Mouse (Mus musculus): Measurements from ENCODE around the gene Ankrd37.
A peak's percentile ranks its signal among the peaks of the same experiment; 100 is the strongest.

The Ankrd37 gene

GRCm38 (mm10) chr8:46005596-46005995, at the start of gene Ankrd37:
Gene Ankrd37 (minus strand): TSS chr8:46005707.
- no peak for DNase-seq (ENCODE audit: low read depth, low spot score)

- DNase-seq (ENCODE audit: low read depth, low spot score), result no peak
Observed at GRCm38 (mm10) chr8:46040260-46040659, 34.8 kb upstream of the Ankrd37 start.

GRCm38 (mm10) chr8:46039666-46040065, 34.2 kb upstream of the Ankrd37 start:
- no peak for DNase-seq (ENCODE audit: low read depth, low spot score)

- no peak for DNase-seq (ENCODE audit: low read depth, low spot score)
Observed at GRCm38 (mm10) chr8:46036217-46036616, 30.7 kb upstream of the Ankrd37 start.

- DNase-seq (ENCODE audit: low read depth, low spot score), result no peak
Observed at GRCm38 (mm10) chr8:46024392-46024791, 18.9 kb upstream of the Ankrd37 start.

- no peak for DNase-seq (ENCODE audit: low read depth, low spot score)
Observed at GRCm38 (mm10) chr8:46022758-46023157, 17.3 kb upstream of the Ankrd37 start.

GRCm38 (mm10) chr8:46022203-46022602, 16.7 kb upstream of the Ankrd37 start:
- no peak for DNase-seq (ENCODE audit: low read depth, low spot score)

- peak; percentile 38 for DNase-seq (ENCODE audit: low read depth, low spot score)
Observed at GRCm38 (mm10) chr8:46010746-46011680, 5.5 kb upstream of the Ankrd37 start.

- peak; percentile 28 for DNase-seq (ENCODE audit: low read depth, low spot score)
Observed at GRCm38 (mm10) chr8:46010306-46010705, 4.8 kb upstream of the Ankrd37 start.

- DNase-seq (ENCODE audit: low read depth, low spot score), result no peak
Observed at GRCm38 (mm10) chr8:46007050-46007672, 1.7 kb upstream of the Ankrd37 start.

- peak; percentile 99 for DNase-seq (ENCODE audit: low read depth, low spot score)
Observed at GRCm38 (mm10) chr8:45999784-46000705, 5.5 kb downstream of the Ankrd37 start.

- peak; percentile 66 for DNase-seq (ENCODE audit: low read depth, low spot score)
Observed at GRCm38 (mm10) chr8:45999138-45999783, 6.2 kb downstream of the Ankrd37 start, which contains the start of gene Lrp2bp. Gene Lrp2bp (plus strand): TSS chr8:45999303.

GRCm38 (mm10) chr8:45998228-45998627, 7.3 kb downstream of the Ankrd37 start:
- DNase-seq (ENCODE audit: low read depth, low spot score), result no peak

- no peak for DNase-seq (ENCODE audit: low read depth, low spot score)
Observed at GRCm38 (mm10) chr8:45995576-45995975, 9.9 kb downstream of the Ankrd37 start.

- peak; percentile 79 for DNase-seq (ENCODE audit: low read depth, low spot score)
Observed at GRCm38 (mm10) chr8:45994111-45994510, 11.4 kb downstream of the Ankrd37 start.

GRCm38 (mm10) chr8:45990631-45991310, 14.7 kb downstream of the Ankrd37 start:
- DNase-seq (ENCODE audit: low read depth, low spot score), result no peak

- no peak for DNase-seq (ENCODE audit: low read depth, low spot score)
Observed at GRCm38 (mm10) chr8:45988189-45988588, 17.3 kb downstream of the Ankrd37 start.

- DNase-seq (ENCODE audit: low read depth, low spot score), result no peak
Observed at GRCm38 (mm10) chr8:45986665-45987064, 18.8 kb downstream of the Ankrd37 start.

- DNase-seq (ENCODE audit: low read depth, low spot score), result no peak
Observed at GRCm38 (mm10) chr8:45975837-45976468, 29.6 kb downstream of the Ankrd37 start.
